Mouse (Mus musculus) limb, embryonic 11.5 days (tissue): ENCODE results near the gene Antxr2. TPM values are rescaled to one million over a fixed set of nuclear protein-coding genes. Genes with fewer than 3 reads are reported as not detected.

Experiments used
- ATAC-seq: fragments of 200-750 bp; cut with Nextera tagmentation; 2 replicates; pipeline ENCODE4 v1.8.0; 2017; ENCODE audit warnings: low read depth; ENCODE audit not compliant: insufficient number of reproducible peaks, low FRiP score, low TSS enrichment
- DNase-seq: peaks from one replicate; pipeline ENCODE4 v3.0.0-alpha.2; 2015; ENCODE audit warnings: low spot score
- H3K27ac ChIP-seq: fragments of 300-500 bp; sonication (generic); replicated peaks from 2 replicates; pipeline ENCODE4 v1.5.1; 2014; ENCODE audit warnings: low read depth, mild to moderate bottlenecking, low read length
- H3K27me3 ChIP-seq: fragments of 300-500 bp; sonication (generic); 2 replicates; pipeline ENCODE4 v1.6.1; 2014; ENCODE audit warnings: mild to moderate bottlenecking, low read length, mixed read lengths; ENCODE audit not compliant: control insufficient read depth, insufficient read depth
- H3K36me3 ChIP-seq: fragments of 300-500 bp; sonication (generic); 2 replicates; pipeline ENCODE4 v1.6.1; 2014; ENCODE audit warnings: mild to moderate bottlenecking, low read length, moderate library complexity, mixed read lengths; ENCODE audit not compliant: control insufficient read depth, insufficient read depth
- H3K4me1 ChIP-seq: fragments of 300-500 bp; sonication (generic); 2 replicates; pipeline ENCODE4 v1.6.1; 2014; ENCODE audit warnings: low read length, mixed read lengths; ENCODE audit not compliant: control insufficient read depth, insufficient read depth
- H3K4me2 ChIP-seq: fragments of 300-500 bp; sonication (generic); 2 replicates; pipeline ENCODE4 v1.6.1; 2014; ENCODE audit warnings: low read depth, mild to moderate bottlenecking, moderate library complexity; ENCODE audit not compliant: severe bottlenecking
- H3K4me3 ChIP-seq: fragments of 300-500 bp; sonication (generic); 2 replicates; pipeline ENCODE4 v1.5.1; 2014; ENCODE audit warnings: low read depth, low read length
- H3K9ac ChIP-seq: fragments of 300-500 bp; sonication (generic); 2 replicates; pipeline ENCODE4 v1.6.1; 2014; ENCODE audit warnings: mild to moderate bottlenecking, low read length
- H3K9me3 ChIP-seq: fragments of 300-500 bp; sonication (generic); 2 replicates; pipeline ENCODE4 v1.6.1; 2016; ENCODE audit warnings: low read length; ENCODE audit not compliant: control insufficient read depth
- WGBS: fragments of 180-500 bp; shearing (Covaris S2); extraction: QIAGEN DNeasy Blood & Tissue Kit; methylation state at CpG from one replicate; pipeline ENCODE4 v1.1.7; 2014; 5-methylcytosine and 5-hydroxymethylcytosine counted together
- polyA plus RNA-seq: library from polyadenylated mRNA; unstranded; fragments of >200 nt; fragmentation: Nextera tagmentation; extraction: Ambion mirVana; gene quantifications from 2 replicates; pipeline ENCODE4 v1.2.1, GENCODE M21; 2014

The Antxr2 gene
- polyA plus RNA-seq, 1 experiment from 2014 or later, result 24.0 TPM

DNA sequence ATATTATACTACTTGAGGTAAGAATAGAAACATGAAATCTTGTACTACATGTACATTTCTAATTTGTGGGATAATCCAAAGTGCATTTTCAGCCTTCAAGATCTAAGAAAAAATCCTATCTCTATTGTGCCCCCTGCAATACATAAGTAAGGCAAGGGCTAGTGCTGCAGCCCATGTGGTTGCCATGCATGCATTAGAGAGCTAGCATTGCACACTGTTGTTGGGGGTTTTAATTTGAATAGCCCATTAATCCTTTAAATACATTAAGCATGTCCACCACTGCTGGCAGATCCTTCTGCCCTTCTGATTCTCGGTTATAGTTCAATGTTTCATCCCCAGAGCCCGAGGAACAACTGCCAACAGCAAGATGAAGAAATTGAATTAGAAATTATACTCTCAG lies 116.0 kb downstream of the Antxr2 start:
- H3K27me3 ChIP-seq, result no peaks in the 10 kb centered on the region
- H3K9ac ChIP-seq, result no peak overlapping the region
- H3K4me3 ChIP-seq, result no peak overlapping the region
- no peak overlapping the region for H3K4me2 ChIP-seq
- no peaks in the 10 kb centered on the region for H3K9me3 ChIP-seq
- no peaks in the 10 kb centered on the region for H3K4me1 ChIP-seq
- H3K36me3 ChIP-seq, result no peaks in the 10 kb centered on the region
- no peak for ATAC-seq
- WGBS, result 69% methylated on average over 2 of the region's 2 CpGs
- H3K27ac ChIP-seq, result no peak overlapping the region
- DNase-seq, result no peak

DNA sequence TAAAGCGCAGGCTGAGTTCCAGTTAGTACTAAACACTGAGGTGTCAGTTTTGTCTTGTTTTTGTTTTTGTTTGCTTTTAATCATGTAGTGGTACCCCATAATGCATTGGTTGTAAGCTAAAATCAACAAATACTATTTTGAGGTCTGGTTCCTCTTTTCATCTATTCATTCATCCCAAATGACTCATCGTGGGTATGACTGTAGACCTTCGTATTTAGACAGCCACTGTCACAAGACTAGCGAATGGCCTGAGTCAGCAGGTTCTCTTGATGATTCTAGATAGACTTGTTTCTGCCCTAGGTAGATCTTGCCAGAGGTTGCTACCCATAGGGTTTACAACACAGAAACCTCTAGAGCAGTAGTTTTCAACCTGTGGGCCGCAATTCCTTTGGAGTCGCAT lies 116.9 kb downstream of the Antxr2 start:
- DNase-seq (no peak), ATAC-seq (no peak)
- no peak overlapping the region for H3K4me2 ChIP-seq
- no peaks in the 10 kb centered on the region for H3K27me3 ChIP-seq
- no peak overlapping the region for H3K9ac ChIP-seq
- H3K36me3 ChIP-seq, result no peaks in the 10 kb centered on the region
- WGBS, result 95% methylated on average over 6 of the region's 6 CpGs
- H3K27ac ChIP-seq, result no peak overlapping the region
- H3K4me3 ChIP-seq, result no peak overlapping the region
- no peaks in the 10 kb centered on the region for H3K9me3 ChIP-seq
- no peaks in the 10 kb centered on the region for H3K4me1 ChIP-seq

DNA sequence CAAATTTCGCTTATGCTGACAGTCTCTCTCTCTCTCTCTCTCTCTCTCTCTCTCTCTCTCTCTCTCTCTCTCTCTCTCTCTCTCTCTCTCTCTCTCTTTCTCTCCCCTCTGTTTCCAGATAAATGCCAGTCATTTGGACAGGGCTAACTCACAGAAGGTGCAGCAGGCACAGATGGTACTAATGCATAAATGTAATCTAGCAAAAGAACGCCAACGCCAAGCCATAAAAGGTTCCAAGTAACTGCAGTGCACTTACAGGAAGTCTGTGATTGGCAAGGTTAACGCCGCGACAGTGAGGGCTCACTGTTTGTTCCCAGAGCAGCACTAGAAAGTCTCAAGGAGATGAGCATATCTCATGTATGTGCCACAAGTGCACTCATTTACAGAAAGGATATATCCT lies 123.4 kb downstream of the Antxr2 start:
- WGBS, result 36% methylated on average over 6 of the region's 6 CpGs
- H3K9ac ChIP-seq, result no peak overlapping the region
- no peak for ATAC-seq

DNA sequence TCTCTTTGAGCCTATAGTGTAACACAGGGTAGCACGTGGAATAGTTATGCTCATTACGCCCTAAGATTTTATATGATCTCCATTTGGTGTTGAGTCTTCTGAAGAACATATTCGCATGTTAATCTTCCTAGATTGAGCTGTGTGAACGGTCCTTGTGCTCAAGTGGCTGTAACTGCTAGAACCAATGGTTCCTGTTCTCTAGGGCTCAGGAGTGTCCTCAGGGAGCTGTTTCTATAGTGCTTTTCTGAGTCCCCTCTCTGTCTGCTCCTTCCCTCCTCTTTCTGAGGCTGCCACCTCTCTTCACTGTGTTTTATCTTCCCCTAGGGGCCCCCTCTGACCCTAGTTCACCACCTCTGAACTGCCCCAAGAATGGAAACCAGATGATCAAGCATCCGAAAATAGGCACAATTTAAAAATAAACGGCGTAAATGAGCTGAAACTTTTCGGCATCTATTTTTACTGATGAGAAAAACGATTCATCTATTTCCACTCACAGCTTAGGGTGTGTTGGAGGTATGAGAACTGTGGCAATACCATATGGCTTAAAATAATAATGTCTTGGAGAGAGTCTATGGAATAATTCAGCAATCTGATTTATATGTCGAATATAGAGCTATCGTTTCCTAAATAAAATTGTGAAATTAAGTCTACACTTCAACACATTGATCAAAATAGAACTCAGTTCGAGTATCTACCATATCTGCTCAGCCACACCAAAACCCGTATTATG lies 124.1 kb downstream of the Antxr2 start:
- H3K9ac ChIP-seq, result no peak overlapping the region
- DNase-seq, result no peak
- H3K27me3 ChIP-seq, result no peaks in the 10 kb centered on the region
- WGBS, result 62% methylated on average over 13 of the region's 13 CpGs
- no peak overlapping the region for H3K27ac ChIP-seq
- no peaks in the 10 kb centered on the region for H3K4me1 ChIP-seq
- no peak for ATAC-seq
- no peak overlapping the region for H3K4me2 ChIP-seq
- H3K36me3 ChIP-seq, result no peaks in the 10 kb centered on the region
- H3K4me3 ChIP-seq, result no peak overlapping the region
- no peaks in the 10 kb centered on the region for H3K9me3 ChIP-seq

More for the DNA sequence above, 123.4 kb downstream of the Antxr2 start:
- H3K4me3 ChIP-seq, result no peak overlapping the region
- H3K4me2 ChIP-seq, result no peak overlapping the region
- no peaks in the 10 kb centered on the region for H3K36me3 ChIP-seq
- no peaks in the 10 kb centered on the region for H3K4me1 ChIP-seq
- no peak for DNase-seq
- H3K27me3 ChIP-seq, result no peaks in the 10 kb centered on the region
- no peak overlapping the region for H3K27ac ChIP-seq
- no peaks in the 10 kb centered on the region for H3K9me3 ChIP-seq

DNA sequence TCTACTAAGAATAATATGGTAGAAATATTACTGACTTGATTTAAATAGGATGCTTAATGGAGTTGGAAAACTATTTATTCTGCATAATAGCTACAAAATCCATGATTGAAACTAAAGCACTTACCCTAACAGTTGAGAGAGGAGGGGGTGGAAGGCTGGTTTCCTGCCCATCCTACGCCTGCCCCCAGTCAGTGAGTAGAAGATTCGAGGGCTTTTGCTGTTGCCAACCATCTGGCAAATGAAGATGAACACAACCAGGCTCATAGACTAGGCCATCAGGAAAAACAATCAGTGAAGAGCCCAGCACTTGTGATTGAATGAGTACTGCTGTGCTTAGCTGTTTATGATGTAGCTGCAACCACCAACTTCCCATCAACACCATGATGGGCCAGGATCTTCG lies 125.0 kb downstream of the Antxr2 start:
- 86% methylated on average over 3 of the region's 3 CpGs for WGBS
- H3K9me3 ChIP-seq, result no peaks in the 10 kb centered on the region

DNA sequence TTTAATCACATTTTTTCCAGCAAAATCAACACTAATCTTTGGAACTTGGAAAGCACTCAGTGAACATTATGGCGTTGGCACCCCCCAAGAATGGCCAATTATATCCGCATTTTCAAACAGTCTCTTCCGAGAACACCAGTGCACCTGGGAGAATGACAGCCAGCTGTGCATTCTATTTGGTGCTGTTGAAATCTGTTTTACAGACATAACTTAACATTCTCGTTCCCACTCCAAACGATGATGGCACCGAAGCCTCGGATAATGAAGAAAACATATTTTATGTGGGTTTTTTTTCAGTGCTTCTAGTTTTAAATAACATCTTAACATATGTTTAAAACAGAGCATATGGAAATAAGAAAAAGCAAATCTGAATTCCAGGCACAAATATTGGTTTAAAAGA lies 129.7 kb downstream of the Antxr2 start:
- Histone ChIP-seq H3K36me3 (no peaks in the 10 kb centered on the region), H3K27me3 (no peaks in the 10 kb centered on the region), H3K4me1 (no peaks in the 10 kb centered on the region), H3K4me2 (no peak overlapping the region), H3K9me3 (no peaks in the 10 kb centered on the region), H3K4me3 (no peak overlapping the region), H3K27ac (no peak overlapping the region), H3K9ac (no peak overlapping the region)
- ATAC-seq (no peak), DNase-seq (no peak)
- 89% methylated on average over 7 of the region's 7 CpGs for WGBS

More for the DNA sequence above, 125.0 kb downstream of the Antxr2 start:
- H3K36me3 ChIP-seq, result no peaks in the 10 kb centered on the region
- no peaks in the 10 kb centered on the region for H3K27me3 ChIP-seq
- no peak for DNase-seq
- no peak overlapping the region for H3K9ac ChIP-seq
- no peaks in the 10 kb centered on the region for H3K4me1 ChIP-seq
- ATAC-seq, result no peak
- H3K4me3 ChIP-seq, result no peak overlapping the region
- H3K4me2 ChIP-seq, result no peak overlapping the region
- no peak overlapping the region for H3K27ac ChIP-seq

DNA sequence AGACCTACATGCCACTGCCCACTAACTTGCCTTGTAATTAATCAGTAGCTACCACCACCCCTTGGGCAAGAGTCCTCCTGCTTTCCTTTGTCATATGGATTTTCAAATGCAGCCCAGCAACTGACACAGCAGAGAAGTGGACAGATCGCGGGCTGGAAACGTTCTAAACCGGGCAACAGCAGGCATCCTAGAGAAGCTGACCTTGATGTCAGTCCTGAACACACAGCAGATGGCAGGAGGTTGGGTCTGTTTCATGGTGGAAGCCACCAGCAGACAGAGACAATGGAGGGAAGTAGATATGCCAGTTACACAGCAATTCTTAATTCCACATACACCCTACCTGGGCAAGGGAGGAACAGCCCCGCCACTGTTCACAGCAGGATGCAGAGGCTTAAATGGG lies 131.5 kb downstream of the Antxr2 start:
- WGBS, result 89% methylated on average over 5 of the region's 5 CpGs
- ATAC-seq, result no peak
- H3K27me3 ChIP-seq, result no peaks in the 10 kb centered on the region

DNA sequence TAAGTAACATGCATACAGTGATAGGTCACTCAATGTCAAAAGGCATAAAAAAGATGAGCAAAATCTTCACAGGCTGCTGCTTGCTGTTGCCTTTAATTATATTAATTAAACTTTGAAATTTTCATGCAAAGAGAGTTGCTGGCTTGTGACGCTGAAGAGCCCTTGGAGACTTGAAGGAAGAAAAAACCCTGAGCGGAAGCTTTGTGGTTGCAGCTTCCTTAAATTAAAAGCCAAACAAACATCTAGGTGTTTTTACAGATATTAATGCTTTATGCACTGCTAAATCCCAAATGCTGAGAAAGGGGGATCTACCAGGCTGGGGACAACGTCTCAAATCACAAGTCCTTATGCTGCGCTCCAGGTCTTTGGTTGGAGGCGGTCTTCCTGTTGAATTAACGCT lies 145.4 kb downstream of the Antxr2 start:
- no peak overlapping the region for H3K4me2 ChIP-seq
- no peak overlapping the region for H3K9ac ChIP-seq
- no peaks in the 10 kb centered on the region for H3K9me3 ChIP-seq
- 93% methylated on average over 6 of the region's 6 CpGs for WGBS
- no peaks in the 10 kb centered on the region for H3K36me3 ChIP-seq
- ATAC-seq, result no peak
- no peak for DNase-seq
- no peak overlapping the region for H3K4me3 ChIP-seq
- H3K27ac ChIP-seq, result no peak overlapping the region
- H3K27me3 ChIP-seq, result no peaks in the 10 kb centered on the region
- H3K4me1 ChIP-seq, result no peaks in the 10 kb centered on the region

More for the DNA sequence above, 131.5 kb downstream of the Antxr2 start:
- Histone ChIP-seq H3K9me3 (no peaks in the 10 kb centered on the region), H3K27ac (no peak overlapping the region), H3K36me3 (no peaks in the 10 kb centered on the region), H3K4me3 (no peak overlapping the region), H3K4me2 (no peak overlapping the region), H3K4me1 (no peaks in the 10 kb centered on the region), H3K9ac (no peak overlapping the region)
- no peak for DNase-seq

DNA sequence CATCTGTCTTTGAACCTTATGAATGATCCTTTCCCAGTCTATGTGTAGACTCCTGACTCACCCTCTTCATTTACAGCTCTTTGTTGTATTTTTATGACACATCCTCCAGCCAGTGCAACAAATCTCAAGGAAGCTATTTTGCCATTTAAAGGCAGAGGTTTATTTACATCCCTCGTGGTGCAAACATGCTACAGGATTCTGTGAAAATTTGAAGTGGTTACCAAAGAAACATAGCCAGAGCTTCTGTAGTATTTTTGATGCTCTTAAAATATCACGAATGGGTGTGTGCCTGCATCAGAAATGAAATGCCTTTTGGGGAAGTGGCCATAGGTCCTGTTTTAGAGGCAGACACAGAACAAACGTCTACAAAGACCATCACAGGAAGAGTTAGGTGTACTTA lies 146.7 kb downstream of the Antxr2 start:
- 81% methylated on average over 3 of the region's 3 CpGs for WGBS
- no peak for ATAC-seq
- H3K27me3 ChIP-seq, result no peaks in the 10 kb centered on the region
- no peaks in the 10 kb centered on the region for H3K36me3 ChIP-seq
- no peak overlapping the region for H3K4me2 ChIP-seq
- no peak overlapping the region for H3K27ac ChIP-seq
- H3K4me3 ChIP-seq, result no peak overlapping the region
- no peak overlapping the region for H3K9ac ChIP-seq
- H3K9me3 ChIP-seq, result no peaks in the 10 kb centered on the region
- H3K4me1 ChIP-seq, result no peaks in the 10 kb centered on the region
- DNase-seq, result no peak
